Mouse (Mus musculus) T-helper 1 cell (primary cell): Measurements from ENCODE around the gene Mark1.

Experiments used
- in situ Hi-C: fragments of 300-600 bp; cut with MboI, MseI; formaldehyde crosslinking; loops from one replicate; pipeline ENCODE4 v1.15.1; 2025; ENCODE audit warnings: high pct_unique_total_duplicates

Gene Mark1

GRCm38 (mm10) chr1:184963121-184963693, 36.2 kb downstream of the Mark1 start:
- in situ Hi-C loops = no loop called here

- in situ Hi-C loops = no loop called here
Observed at GRCm38 (mm10) chr1:184961853-184962252, 37.5 kb downstream of the Mark1 start.

GRCm38 (mm10) chr1:184958818-184959217, 40.6 kb downstream of the Mark1 start:
- in situ Hi-C loops = loop anchor here (10.0 kb wide), 1 partner anchor 1586 kb away; no protein-coding TSS in a partner anchor

GRCm38 (mm10) chr1:184958388-184958787, 41.0 kb downstream of the Mark1 start:
- in situ Hi-C loops = loop anchor here (10.0 kb wide), 1 partner anchor 1586 kb away; no protein-coding TSS in a partner anchor

GRCm38 (mm10) chr1:184951758-184952157, 47.6 kb downstream of the Mark1 start:
- in situ Hi-C loops = loop anchor here (10.0 kb wide), 1 partner anchor 1593 kb away; no protein-coding TSS in a partner anchor

GRCm38 (mm10) chr1:184951057-184951456, 48.3 kb downstream of the Mark1 start:
- in situ Hi-C loops = loop anchor here (10.0 kb wide), 1 partner anchor 1594 kb away; no protein-coding TSS in a partner anchor

- in situ Hi-C loops = no loop called here
Observed at GRCm38 (mm10) chr1:184938106-184938505, 61.3 kb downstream of the Mark1 start.

GRCm38 (mm10) chr1:184935980-184936379, 63.4 kb downstream of the Mark1 start:
- in situ Hi-C loops = no loop called here

- in situ Hi-C loops = no loop called here
Observed at GRCm38 (mm10) chr1:184935490-184935889, 63.9 kb downstream of the Mark1 start.

GRCm38 (mm10) chr1:184931097-184931496, 68.3 kb downstream of the Mark1 start:
- in situ Hi-C loops = no loop called here

- in situ Hi-C loops = no loop called here
Observed at GRCm38 (mm10) chr1:184928382-184928781, 71.0 kb downstream of the Mark1 start.

GRCm38 (mm10) chr1:184927911-184928310, 71.5 kb downstream of the Mark1 start:
- in situ Hi-C loops = no loop called here

GRCm38 (mm10) chr1:184922824-184923223, 76.5 kb downstream of the Mark1 start:
- in situ Hi-C loops = no loop called here

- in situ Hi-C loops = no loop called here
Observed at GRCm38 (mm10) chr1:184920057-184920456, 79.3 kb downstream of the Mark1 start.

- in situ Hi-C loops = loop anchor here (10.0 kb wide), 1 partner anchor 276 kb away; no protein-coding TSS in a partner anchor
Observed at GRCm38 (mm10) chr1:184918227-184918888, 81.0 kb downstream of the Mark1 start.

- in situ Hi-C loops = loop anchor here (10.0 kb wide), 1 partner anchor 282 kb away; no protein-coding TSS in a partner anchor
Observed at GRCm38 (mm10) chr1:184912336-184912735, 87.0 kb downstream of the Mark1 start.

- in situ Hi-C loops = loop anchor here (10.0 kb wide), 1 partner anchor 283 kb away; no protein-coding TSS in a partner anchor
Observed at GRCm38 (mm10) chr1:184911861-184912260, 87.5 kb downstream of the Mark1 start.

- in situ Hi-C loops = no loop called here
Observed at GRCm38 (mm10) chr1:184908558-184908957, 90.8 kb downstream of the Mark1 start.

GRCm38 (mm10) chr1:184905904-184906745, 93.2 kb downstream of the Mark1 start:
- in situ Hi-C loops = no loop called here

GRCm38 (mm10) chr1:184905371-184905770, 94.0 kb downstream of the Mark1 start:
- in situ Hi-C loops = no loop called here

- in situ Hi-C loops = no loop called here
Observed at GRCm38 (mm10) chr1:184903697-184904096, 95.7 kb downstream of the Mark1 start.

- in situ Hi-C loops = no loop called here
Observed at GRCm38 (mm10) chr1:184902886-184903285, 96.5 kb downstream of the Mark1 start.
